Mouse (Mus musculus) heart, embryonic 15.5 days (tissue): Measurements from ENCODE around the gene Hadhb. TPM values are rescaled to one million over a fixed set of nuclear protein-coding genes. Genes with fewer than 3 reads are reported as not detected.

Source experiments
- ATAC-seq: fragments of 200-750 bp; cut with Nextera tagmentation; replicated peaks from 2 replicates; pipeline ENCODE4 v1.8.0; 2017; ENCODE audit warnings: low read depth, moderate TSS enrichment; ENCODE audit not compliant: insufficient number of reproducible peaks, insufficient read depth, low FRiP score
- H3K27ac ChIP-seq: fragments of 300-500 bp; sonication (generic); 2 replicates; pipeline ENCODE4 v1.5.1; 2015; ENCODE audit warnings: mild to moderate bottlenecking, inconsistent platforms
- H3K27me3 ChIP-seq: fragments of 300-500 bp; sonication (generic); 2 replicates; pipeline ENCODE4 v1.6.1; 2015; ENCODE audit warnings: inconsistent platforms
- H3K36me3 ChIP-seq: fragments of 300-500 bp; sonication (generic); 2 replicates; pipeline ENCODE4 v1.6.1; 2015; ENCODE audit warnings: mild to moderate bottlenecking, inconsistent platforms
- H3K4me1 ChIP-seq: fragments of 300-500 bp; sonication (generic); replicated peaks from 2 replicates; pipeline ENCODE4 v1.6.1; 2015; ENCODE audit warnings: inconsistent platforms
- H3K4me2 ChIP-seq: fragments of 300-500 bp; sonication (generic); 2 replicates; pipeline ENCODE4 v1.6.1; 2015; ENCODE audit warnings: inconsistent platforms, mild to moderate bottlenecking, moderate library complexity
- H3K4me3 ChIP-seq: fragments of 300-500 bp; sonication (generic); 2 replicates; pipeline ENCODE4 v1.5.1; 2015; ENCODE audit warnings: mild to moderate bottlenecking, inconsistent platforms
- H3K9ac ChIP-seq: fragments of 300-500 bp; sonication (generic); 2 replicates; pipeline ENCODE4 v1.6.1; 2015; ENCODE audit warnings: mild to moderate bottlenecking, inconsistent platforms
- H3K9me3 ChIP-seq: fragments of 300-500 bp; sonication (generic); replicated peaks from 2 replicates; pipeline ENCODE4 v1.6.1; 2016; ENCODE audit warnings: inconsistent platforms
- WGBS: fragments of 180-500 bp; shearing (Covaris S2); methylation state at CpG from one replicate; pipeline ENCODE4 v1.1.7; 2015; ENCODE audit warnings: mixed read lengths; 5-methylcytosine and 5-hydroxymethylcytosine counted together
- polyA plus RNA-seq: library from polyadenylated mRNA; unstranded; fragments of >200 nt; fragmentation: Nextera tagmentation; extraction: Ambion mirVana; gene quantifications from 2 replicates; pipeline ENCODE4 v1.2.1, GENCODE M21; 2015

Gene Hadhb
- polyA plus RNA-seq, 1 experiment from 2014 or later, result 426 TPM

GRCm38 (mm10) chr5:30128680-30129079 is 26.4 kb upstream of the Hadhb start:
- no peak overlapping the region for H3K9ac ChIP-seq
- H3K9me3 ChIP-seq, result no peaks in the 10 kb centered on the region
- H3K27ac ChIP-seq, result no peak overlapping the region
- no peaks in the 10 kb centered on the region for H3K4me1 ChIP-seq
- ATAC-seq, result no peak
- no peak overlapping the region for H3K4me3 ChIP-seq
- WGBS, result 94% methylated on average over 6 of the region's 6 CpGs
- no peak overlapping the region for H3K4me2 ChIP-seq
- peaks cover 94% of the 10 kb centered on the region for H3K36me3 ChIP-seq
- no peaks in the 10 kb centered on the region for H3K27me3 ChIP-seq

GRCm38 (mm10) chr5:30131246-30131645 is 23.8 kb upstream of the Hadhb start:
- 87% methylated on average over 4 of the region's 4 CpGs for WGBS
- Histone ChIP-seq H3K9me3 (no peaks in the 10 kb centered on the region), H3K27ac (no peak overlapping the region), H3K9ac (no peak overlapping the region), H3K27me3 (no peaks in the 10 kb centered on the region), H3K4me2 (no peak overlapping the region), H3K4me1 (no peaks in the 10 kb centered on the region), H3K36me3 (peaks cover 92% of the 10 kb centered on the region), H3K4me3 (no peak overlapping the region)
- ATAC-seq, result no peak

GRCm38 (mm10) chr5:30132173-30132572 is 22.9 kb upstream of the Hadhb start:
- WGBS, result 88% methylated on average over 2 of the region's 2 CpGs
- Histone ChIP-seq H3K27ac (no peak overlapping the region), H3K4me2 (no peak overlapping the region), H3K4me3 (no peak overlapping the region), H3K4me1 (no peaks in the 10 kb centered on the region), H3K9me3 (no peaks in the 10 kb centered on the region), H3K36me3 (peaks cover 83% of the 10 kb centered on the region), H3K27me3 (no peaks in the 10 kb centered on the region), H3K9ac (no peak overlapping the region)
- ATAC-seq, result no peak

- no peak overlapping the region for H3K4me2 ChIP-seq
- 86% methylated on average over 11 of the region's 11 CpGs for WGBS
- H3K4me3 ChIP-seq, result no peak overlapping the region
- H3K36me3 ChIP-seq, result peaks cover 75% of the 10 kb centered on the region
- no peak overlapping the region for H3K9ac ChIP-seq
- no peaks in the 10 kb centered on the region for H3K4me1 ChIP-seq
- no peak overlapping the region for H3K27ac ChIP-seq
- no peak for ATAC-seq
- H3K9me3 ChIP-seq, result no peaks in the 10 kb centered on the region
- H3K27me3 ChIP-seq, result no peaks in the 10 kb centered on the region
Observed at GRCm38 (mm10) chr5:30135711-30136231, 19.3 kb upstream of the Hadhb start.

- no peaks in the 10 kb centered on the region for H3K4me1 ChIP-seq
- no peak overlapping the region for H3K4me2 ChIP-seq
- no peak overlapping the region for H3K4me3 ChIP-seq
- H3K9me3 ChIP-seq, result no peaks in the 10 kb centered on the region
- no peak overlapping the region for H3K27ac ChIP-seq
- no peak overlapping the region for H3K9ac ChIP-seq
- no peak for ATAC-seq
- peaks cover 77% of the 10 kb centered on the region for H3K36me3 ChIP-seq
- 93% methylated on average over 9 of the region's 9 CpGs for WGBS
- no peaks in the 10 kb centered on the region for H3K27me3 ChIP-seq
Observed at GRCm38 (mm10) chr5:30137271-30137670, 17.8 kb upstream of the Hadhb start.

GRCm38 (mm10) chr5:30138193-30138592 is 16.9 kb upstream of the Hadhb start:
- ATAC-seq, result no peak
- Histone ChIP-seq H3K27ac (no peak overlapping the region), H3K4me3 (no peak overlapping the region), H3K27me3 (no peaks in the 10 kb centered on the region), H3K4me2 (no peak overlapping the region), H3K9ac (no peak overlapping the region), H3K4me1 (no peaks in the 10 kb centered on the region), H3K36me3 (peaks cover 77% of the 10 kb centered on the region), H3K9me3 (no peaks in the 10 kb centered on the region)
- WGBS, result 86% methylated on average over 4 of the region's 4 CpGs

- Histone ChIP-seq H3K4me1 (peaks cover 14% of the 10 kb centered on the region), H3K4me3 (no peak overlapping the region), H3K36me3 (peaks cover 51% of the 10 kb centered on the region), H3K4me2 (no peak overlapping the region), H3K27ac (no peak overlapping the region), H3K9me3 (no peaks in the 10 kb centered on the region), H3K9ac (no peak overlapping the region), H3K27me3 (no peaks in the 10 kb centered on the region)
- 86% methylated on average over 6 of the region's 6 CpGs for WGBS
- ATAC-seq, result no peak
Observed at GRCm38 (mm10) chr5:30146526-30146925, 8.5 kb upstream of the Hadhb start.

- Histone ChIP-seq H3K4me3 (no peak overlapping the region), H3K9ac (no peak overlapping the region), H3K4me2 (no peak overlapping the region), H3K27ac (no peak overlapping the region), H3K4me1 (peaks cover 18% of the 10 kb centered on the region), H3K36me3 (peaks cover 33% of the 10 kb centered on the region), H3K27me3 (no peaks in the 10 kb centered on the region), H3K9me3 (no peaks in the 10 kb centered on the region)
- 87% methylated on average over 5 of the region's 5 CpGs for WGBS
- no peak for ATAC-seq
Observed at GRCm38 (mm10) chr5:30148133-30148920, 6.7 kb upstream of the Hadhb start.

- H3K4me2 ChIP-seq, result peak overlapping the region; percentile 32
Observed at GRCm38 (mm10) chr5:30152007-30152406, 3.0 kb upstream of the Hadhb start.

GRCm38 (mm10) chr5:30152413-30152812 is 2.6 kb upstream of the Hadhb start:
- H3K4me2 ChIP-seq, result peak overlapping the region; percentile 32
- H3K36me3 ChIP-seq, result no peaks in the 10 kb centered on the region; the same call in 1 of the 2 replicates
- H3K9me3 ChIP-seq, result no peaks in the 10 kb centered on the region
- H3K4me3 ChIP-seq, result no peak overlapping the region
- ATAC-seq, result no peak
- peaks cover 32% of the 10 kb centered on the region for H3K4me1 ChIP-seq
- WGBS, result 64% methylated on average over 1 of the region's 1 CpGs
- H3K9ac ChIP-seq, result 0 out of 2 replicates have a peak overlapping the region, but pooled peaks have one; percentile 28
- peak overlapping the region; percentile 49 for H3K27ac ChIP-seq
- no peaks in the 10 kb centered on the region for H3K27me3 ChIP-seq

More at GRCm38 (mm10) chr5:30152007-30152406, 3.0 kb upstream of the Hadhb start:
- Histone ChIP-seq H3K27me3 (no peaks in the 10 kb centered on the region), H3K4me3 (peak overlapping the region; percentile 8; the same call in 1 of the 2 replicates), H3K36me3 (peaks cover 1% of the 10 kb centered on the region), H3K4me1 (peaks cover 32% of the 10 kb centered on the region), H3K9me3 (no peaks in the 10 kb centered on the region), H3K9ac (peak overlapping the region; percentile 28; the same call in 1 of the 2 replicates), H3K27ac (peak overlapping the region; percentile 49)
- 56% methylated on average over 4 of the region's 4 CpGs for WGBS
- no peak for ATAC-seq

- no peak overlapping the region for H3K4me3 ChIP-seq
- 92% methylated on average over 2 of the region's 2 CpGs for WGBS
Observed at GRCm38 (mm10) chr5:30153222-30153621, 1.8 kb upstream of the Hadhb start.

More at GRCm38 (mm10) chr5:30153222-30153621, 1.8 kb upstream of the Hadhb start:
- Histone ChIP-seq H3K9ac (no peak overlapping the region), H3K4me1 (peaks cover 36% of the 10 kb centered on the region), H3K36me3 (no peaks in the 10 kb centered on the region), H3K27ac (no peak overlapping the region), H3K27me3 (no peaks in the 10 kb centered on the region), H3K4me2 (peak overlapping the region; percentile 60; the same call in 1 of the 2 replicates), H3K9me3 (no peaks in the 10 kb centered on the region)
- ATAC-seq, result no peak
